Mouse (Mus musculus): ENCODE results near the gene Hivep3. TPM values are rescaled to one million over a fixed set of nuclear protein-coding genes. Genes with fewer than 3 reads are reported as not detected.

Gene Hivep3
- polyA plus RNA-seq, 1 experiment from 2014 or later = 4.2 TPM

DNA sequence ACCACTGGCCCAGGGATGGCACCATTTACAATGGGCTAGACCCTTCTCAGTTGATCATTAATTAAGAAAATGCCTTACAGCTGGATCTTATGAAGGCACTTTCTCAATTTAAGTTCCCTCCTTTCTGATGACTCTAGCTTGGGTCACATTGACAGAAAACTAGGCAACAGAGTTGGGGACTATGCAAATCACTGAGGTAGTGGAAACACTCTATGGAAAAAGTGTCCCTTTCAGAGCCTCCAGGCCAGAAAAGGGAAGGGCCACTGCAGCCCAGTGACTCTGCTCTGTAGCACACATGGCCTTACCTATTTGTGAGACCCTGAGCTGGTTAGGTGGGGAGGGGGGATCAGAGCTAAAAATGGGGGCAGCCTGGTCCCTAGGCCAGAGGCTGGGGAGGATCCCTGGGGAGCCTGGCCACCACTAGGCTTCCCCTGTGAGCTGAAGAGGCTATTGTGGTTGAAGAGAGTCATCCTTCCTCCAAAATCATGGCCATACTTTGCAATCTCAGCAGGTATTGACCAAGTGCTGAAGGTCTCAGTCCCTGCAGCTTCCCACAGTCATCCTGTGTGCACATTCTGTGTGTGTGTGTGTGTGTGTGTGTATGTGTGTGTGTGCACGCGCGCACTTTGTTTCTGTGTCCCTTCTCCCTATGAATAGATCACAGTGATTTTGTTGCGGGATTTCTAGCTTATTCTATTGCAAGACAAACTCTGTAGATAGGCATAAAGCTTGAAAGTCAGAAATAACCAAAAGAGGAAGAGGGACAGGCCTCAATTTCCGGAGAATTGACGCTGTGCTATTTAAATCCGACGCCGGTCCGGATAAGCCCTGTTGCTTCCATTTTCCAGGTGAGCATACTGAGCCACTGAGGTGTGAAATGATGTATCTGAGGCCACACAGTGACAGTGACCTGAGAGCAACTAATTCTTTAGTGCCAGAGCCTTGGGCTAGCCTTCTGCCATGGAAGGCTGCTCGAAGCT is 319.7 kb downstream of the Hivep3 start:
- ATAC-seq (ENCODE audit: low FRiP score) = no peak
- Histone ChIP-seq H3K4me1 (no peaks in the 10 kb centered on the region), H3K27me3 (no peaks in the 10 kb centered on the region), H3K27ac (no peak overlapping the region), H3K4me3 (replicated peaks) (no peak overlapping the region), H3K9ac (no peak overlapping the region), H3K9me3 (no peaks in the 10 kb centered on the region), H3K4me2 (no peak overlapping the region), H3K36me3 (replicated peaks) (no peaks in the 10 kb centered on the region)
- 94% methylated on average over 11 of the region's 11 CpGs for WGBS

DNA sequence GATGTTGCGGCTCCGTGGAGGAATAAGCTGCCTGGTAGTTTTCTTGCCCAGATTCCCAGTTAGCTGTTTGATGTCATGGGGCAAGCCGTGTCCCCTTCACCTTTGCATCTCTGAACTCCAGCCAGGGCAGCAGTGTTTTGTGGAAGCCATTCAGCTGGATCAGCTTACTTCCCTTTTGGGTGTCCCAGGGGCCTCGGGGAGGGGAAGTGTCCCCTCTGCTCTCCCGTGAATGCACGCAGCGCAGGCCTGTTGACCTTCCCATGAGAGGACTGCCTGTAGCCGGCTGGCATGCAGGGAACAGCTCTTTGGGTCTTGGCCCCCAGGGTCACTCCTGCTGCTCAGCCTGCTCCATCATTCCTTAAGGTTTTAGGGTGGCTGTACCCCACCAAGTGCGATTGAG is 320.6 kb downstream of the Hivep3 start:
- no peak overlapping the region for H3K4me2 ChIP-seq
- H3K27me3 ChIP-seq = no peaks in the 10 kb centered on the region
- WGBS = 78% methylated on average over 9 of the region's 9 CpGs
- H3K27ac ChIP-seq = no peak overlapping the region
- no peaks in the 10 kb centered on the region for H3K4me1 ChIP-seq
- H3K9me3 ChIP-seq = no peaks in the 10 kb centered on the region
- H3K36me3 ChIP-seq (replicated peaks) = no peaks in the 10 kb centered on the region
- ATAC-seq (ENCODE audit: low FRiP score) = no peak
- no peak overlapping the region for H3K4me3 ChIP-seq (replicated peaks)
- no peak overlapping the region for H3K9ac ChIP-seq

DNA sequence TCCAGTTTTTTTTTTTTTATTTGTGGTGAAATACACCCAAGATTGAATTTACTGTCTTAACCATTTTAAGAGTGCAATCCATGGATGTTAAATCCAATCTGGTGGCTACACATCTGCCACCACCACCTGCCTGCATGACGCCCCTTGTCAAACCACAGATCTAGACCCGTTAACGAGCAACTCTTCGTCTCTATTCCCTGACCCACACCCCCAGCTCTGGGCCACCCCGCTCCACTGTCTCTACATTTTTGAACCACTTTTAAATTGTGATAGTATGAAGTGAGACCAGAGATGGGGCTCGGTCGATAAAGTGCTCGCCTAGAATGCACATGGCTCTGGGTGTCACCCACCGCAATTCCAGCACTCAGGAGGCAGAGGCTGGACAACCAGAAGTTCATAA is 322.9 kb downstream of the Hivep3 start:
- H3K27me3 ChIP-seq = no peaks in the 10 kb centered on the region
- H3K4me1 ChIP-seq = peaks cover 4% of the 10 kb centered on the region
- 92% methylated on average over 9 of the region's 9 CpGs for WGBS
- no peaks in the 10 kb centered on the region for H3K36me3 ChIP-seq (replicated peaks)
- H3K27ac ChIP-seq = no peak overlapping the region
- no peak overlapping the region for H3K4me3 ChIP-seq (replicated peaks)
- H3K9me3 ChIP-seq = no peaks in the 10 kb centered on the region
- no peak for ATAC-seq (ENCODE audit: low FRiP score)
- H3K9ac ChIP-seq = no peak overlapping the region
- no peak overlapping the region for H3K4me2 ChIP-seq

DNA sequence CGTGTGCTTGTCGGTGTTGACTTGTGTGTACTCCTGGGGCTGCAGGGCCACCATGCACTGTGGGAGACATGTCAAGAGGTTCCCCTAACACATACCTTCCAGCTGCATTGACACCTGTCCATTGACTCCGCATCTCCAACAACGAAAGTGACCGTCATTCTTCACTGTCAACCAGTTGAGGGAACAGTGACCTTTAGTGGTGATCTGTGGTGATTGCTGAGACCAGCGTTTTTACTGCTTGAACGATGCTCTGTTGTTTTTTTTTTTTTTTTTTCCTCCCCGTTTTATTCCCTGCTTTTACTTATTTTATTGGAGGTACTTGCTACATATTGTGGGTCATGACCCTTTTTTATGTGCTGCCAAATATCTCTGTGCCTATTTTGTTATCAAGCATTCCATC is 323.9 kb downstream of the Hivep3 start:
- WGBS = 84% methylated on average over 8 of the region's 8 CpGs

DNA sequence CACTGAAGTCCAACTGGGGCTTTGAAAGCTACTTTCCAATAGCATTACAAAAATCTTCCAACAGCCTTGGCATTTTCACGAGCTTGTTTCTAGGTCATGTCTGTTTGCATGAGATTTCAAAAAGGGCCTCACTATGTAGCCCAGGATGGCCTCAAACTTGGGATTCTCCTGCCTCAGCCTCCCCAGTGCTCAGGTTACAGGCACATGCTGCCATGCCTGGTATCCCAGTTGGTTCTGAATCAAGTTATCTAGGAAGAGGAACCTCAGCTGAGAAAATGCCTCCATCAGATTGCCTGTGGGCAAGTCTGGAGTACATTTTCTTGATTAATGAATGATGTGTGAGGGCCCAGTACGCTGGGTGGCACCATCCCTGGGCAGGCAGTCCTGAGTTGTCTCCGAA is 324.6 kb downstream of the Hivep3 start:
- peaks cover 4% of the 10 kb centered on the region for H3K4me1 ChIP-seq
- no peaks in the 10 kb centered on the region for H3K36me3 ChIP-seq (replicated peaks)
- H3K4me2 ChIP-seq = no peak overlapping the region
- H3K9me3 ChIP-seq = no peaks in the 10 kb centered on the region
- no peaks in the 10 kb centered on the region for H3K27me3 ChIP-seq
- no peak overlapping the region for H3K4me3 ChIP-seq (replicated peaks)
- 88% methylated on average over 3 of the region's 3 CpGs for WGBS
- no peak overlapping the region for H3K9ac ChIP-seq
- no peak for ATAC-seq (ENCODE audit: low FRiP score)
- no peak overlapping the region for H3K27ac ChIP-seq

More for the DNA sequence above, 323.9 kb downstream of the Hivep3 start:
- no peaks in the 10 kb centered on the region for H3K9me3 ChIP-seq
- no peaks in the 10 kb centered on the region for H3K36me3 ChIP-seq (replicated peaks)
- no peak overlapping the region for H3K9ac ChIP-seq
- ATAC-seq (ENCODE audit: low FRiP score) = no peak
- H3K4me3 ChIP-seq (replicated peaks) = no peak overlapping the region
- no peak overlapping the region for H3K4me2 ChIP-seq
- H3K4me1 ChIP-seq = peaks cover 4% of the 10 kb centered on the region
- no peaks in the 10 kb centered on the region for H3K27me3 ChIP-seq
- no peak overlapping the region for H3K27ac ChIP-seq

DNA sequence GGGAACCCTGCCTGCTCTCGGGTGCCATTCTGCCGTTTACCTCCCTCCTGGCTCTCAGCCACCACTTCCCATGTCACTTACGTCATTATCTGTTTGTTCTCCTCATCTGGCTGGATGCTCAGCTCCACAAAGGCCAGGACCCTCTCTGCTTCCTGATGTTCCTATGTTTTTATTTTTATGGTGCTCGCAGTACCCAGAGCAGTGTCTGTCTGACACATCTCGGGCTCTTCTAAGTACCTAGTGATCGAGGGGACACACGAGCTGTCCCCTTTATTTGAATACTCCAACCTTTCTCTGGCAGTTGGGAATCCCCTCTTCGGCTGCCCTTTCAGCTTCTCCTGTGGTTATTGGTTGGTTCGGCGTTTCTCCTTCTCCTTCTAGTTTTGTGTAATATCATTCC is 325.2 kb downstream of the Hivep3 start:
- Histone ChIP-seq H3K9me3 (no peaks in the 10 kb centered on the region), H3K4me3 (replicated peaks) (no peak overlapping the region), H3K27me3 (no peaks in the 10 kb centered on the region), H3K4me2 (no peak overlapping the region), H3K9ac (no peak overlapping the region), H3K4me1 (peaks cover 4% of the 10 kb centered on the region), H3K27ac (no peak overlapping the region), H3K36me3 (replicated peaks) (no peaks in the 10 kb centered on the region)
- ATAC-seq (ENCODE audit: low FRiP score) = no peak
- 84% methylated on average over 10 of the region's 10 CpGs for WGBS

DNA sequence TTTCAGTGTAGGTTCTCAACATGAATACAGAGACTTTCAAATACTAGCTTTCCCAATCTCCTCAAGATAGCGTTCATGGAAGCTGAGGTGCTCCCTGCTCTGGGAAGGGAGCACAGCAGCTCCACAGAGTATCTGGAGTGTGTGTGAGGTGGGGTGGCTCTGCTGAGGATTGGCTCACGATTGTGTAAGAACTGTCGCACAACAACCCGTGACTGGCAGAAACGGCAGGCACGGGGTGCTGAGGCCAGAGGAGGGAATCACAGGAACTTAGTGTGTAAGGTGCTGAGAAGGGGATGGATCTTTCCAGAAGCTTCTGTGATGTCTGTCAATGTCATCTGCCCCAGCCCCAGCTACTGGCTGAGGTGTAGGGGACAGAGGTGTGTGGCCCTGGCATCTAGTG is 328.1 kb downstream of the Hivep3 start:
- H3K27ac ChIP-seq = no peak overlapping the region
- H3K4me3 ChIP-seq (replicated peaks) = no peak overlapping the region
- WGBS = 94% methylated on average over 6 of the region's 6 CpGs
- no peaks in the 10 kb centered on the region for H3K9me3 ChIP-seq
- H3K9ac ChIP-seq = no peak overlapping the region
- no peaks in the 10 kb centered on the region for H3K27me3 ChIP-seq
- peaks cover 4% of the 10 kb centered on the region for H3K4me1 ChIP-seq
- no peaks in the 10 kb centered on the region for H3K36me3 ChIP-seq (replicated peaks)
- no peak for ATAC-seq (ENCODE audit: low FRiP score)
- H3K4me2 ChIP-seq = no peak overlapping the region

DNA sequence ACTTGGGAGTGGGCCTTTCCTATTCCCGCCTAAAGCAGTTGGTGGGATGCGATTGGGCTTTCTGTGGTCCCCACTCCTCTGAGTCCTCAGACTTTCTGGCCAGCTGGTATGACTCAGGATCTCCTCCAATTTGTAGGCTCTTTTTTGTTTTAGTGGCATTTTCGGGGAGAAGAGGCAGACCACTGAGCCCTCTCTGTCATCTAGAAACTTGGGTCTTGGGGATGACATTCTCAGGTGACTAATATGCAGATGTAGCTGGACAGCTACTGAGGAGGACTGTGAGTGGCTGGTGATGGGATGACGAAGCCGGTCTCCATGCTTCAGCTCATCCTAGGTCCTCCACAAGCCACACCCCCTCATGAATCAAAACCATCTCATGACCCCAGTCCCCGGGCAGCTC is 328.6 kb downstream of the Hivep3 start:
- Histone ChIP-seq H3K4me1 (peaks cover 4% of the 10 kb centered on the region), H3K4me3 (replicated peaks) (no peak overlapping the region), H3K36me3 (replicated peaks) (no peaks in the 10 kb centered on the region), H3K27me3 (no peaks in the 10 kb centered on the region), H3K9me3 (no peaks in the 10 kb centered on the region), H3K27ac (no peak overlapping the region), H3K4me2 (no peak overlapping the region), H3K9ac (no peak overlapping the region)
- no peak for ATAC-seq (ENCODE audit: low FRiP score)
- WGBS = 87% methylated on average over 6 of the region's 6 CpGs

DNA sequence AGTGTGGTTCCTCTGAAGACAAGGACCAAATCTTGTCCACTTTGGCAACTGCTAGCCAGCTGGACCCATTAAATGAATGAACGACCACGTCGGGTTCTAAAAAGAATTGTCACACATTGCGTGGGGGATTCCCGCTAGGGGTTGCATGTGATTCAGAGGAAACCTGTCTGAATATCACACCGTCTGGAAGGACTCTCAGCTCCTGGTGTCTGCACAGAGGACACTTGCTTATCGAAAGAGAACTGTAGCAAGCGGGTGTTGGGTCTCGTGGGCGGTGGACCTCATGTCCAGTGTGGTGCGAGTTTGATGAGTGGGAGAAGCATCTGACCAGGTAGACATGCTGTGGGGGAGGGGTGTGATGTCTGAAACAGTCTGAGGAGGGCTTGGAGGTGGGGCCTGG is 329.2 kb downstream of the Hivep3 start:
- no peaks in the 10 kb centered on the region for H3K36me3 ChIP-seq (replicated peaks)
- H3K9me3 ChIP-seq = no peaks in the 10 kb centered on the region
- no peak overlapping the region for H3K4me3 ChIP-seq (replicated peaks)
- peaks cover 4% of the 10 kb centered on the region for H3K4me1 ChIP-seq
- H3K4me2 ChIP-seq = no peak overlapping the region
- WGBS = 92% methylated on average over 11 of the region's 11 CpGs
- ATAC-seq (ENCODE audit: low FRiP score) = no peak
- H3K27ac ChIP-seq = no peak overlapping the region
- H3K9ac ChIP-seq = no peak overlapping the region
- no peaks in the 10 kb centered on the region for H3K27me3 ChIP-seq

DNA sequence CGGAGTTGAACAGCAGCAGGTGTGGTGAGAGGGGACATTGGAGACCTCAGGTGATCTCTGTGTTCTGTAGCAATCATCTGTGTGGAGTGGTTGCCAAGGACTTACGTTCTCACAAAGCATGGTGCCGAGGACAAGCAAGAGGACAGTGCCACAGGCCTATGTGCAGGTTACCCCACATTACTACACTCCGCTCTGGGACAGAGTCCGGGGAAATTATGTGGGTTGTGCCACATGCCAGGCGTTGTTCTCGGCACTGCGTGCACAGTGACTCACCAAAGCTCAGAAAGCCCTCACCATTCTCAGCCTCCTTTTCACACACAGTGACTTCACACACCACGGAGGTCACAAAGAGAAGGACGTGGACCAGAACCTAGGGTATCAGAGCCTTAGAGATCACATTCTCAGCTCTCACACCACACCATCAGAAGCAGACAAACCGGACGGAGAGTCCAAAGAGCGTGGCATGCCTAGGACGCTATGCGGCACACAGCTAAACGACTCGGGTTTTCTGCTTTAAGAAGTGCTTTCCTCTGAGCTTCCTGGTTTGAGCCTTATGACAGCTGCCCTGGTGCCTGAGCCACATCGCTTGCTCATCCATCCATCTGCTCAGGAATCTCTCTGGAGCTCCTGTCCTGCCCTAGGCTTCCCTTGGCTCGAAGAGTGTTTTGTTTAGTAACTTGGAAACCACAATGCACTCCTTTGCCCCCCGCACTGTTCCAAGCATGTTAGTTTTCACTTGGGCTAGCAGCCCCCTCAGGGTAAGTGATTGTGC is 330.0 kb downstream of the Hivep3 start:
- no peak for ATAC-seq (ENCODE audit: low FRiP score)
- no peaks in the 10 kb centered on the region for H3K9me3 ChIP-seq
- H3K4me3 ChIP-seq (replicated peaks) = no peak overlapping the region
- H3K27me3 ChIP-seq = no peaks in the 10 kb centered on the region
- 92% methylated on average over 20 of the region's 20 CpGs for WGBS
- H3K27ac ChIP-seq = no peak overlapping the region
- no peaks in the 10 kb centered on the region for H3K36me3 ChIP-seq (replicated peaks)
- H3K4me2 ChIP-seq = no peak overlapping the region
- no peak overlapping the region for H3K9ac ChIP-seq
- H3K4me1 ChIP-seq = peaks cover 4% of the 10 kb centered on the region

DNA sequence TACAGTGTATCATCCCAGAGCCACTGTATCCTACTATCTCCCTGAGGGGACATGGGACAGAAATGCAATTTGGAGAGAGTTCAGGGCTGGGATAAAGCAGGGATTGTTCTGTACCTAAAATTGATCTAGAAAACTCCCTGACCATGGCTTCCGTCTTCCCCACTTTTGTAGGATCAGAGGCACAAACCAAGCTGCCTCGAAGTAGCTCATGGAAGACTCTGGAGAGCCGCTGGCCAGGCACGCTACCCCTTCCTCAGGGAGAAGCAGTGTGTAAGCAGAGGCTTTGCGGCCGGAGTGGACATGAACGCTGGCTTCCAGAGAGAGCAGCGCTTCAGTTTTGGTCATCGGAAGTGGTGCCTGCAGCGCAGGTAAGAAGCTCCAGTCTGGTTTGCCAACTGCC is 331.1 kb downstream of the Hivep3 start, which contains the start of gene AL607142.1:
TSS of gene AL607142.1 (plus strand) at position 301 of the 400 bp plus-strand sequence.
- Histone ChIP-seq H3K9ac (no peak within 1 kb of the TSS), H3K36me3 (replicated peaks) (no peaks in the 10 kb centered on the region), H3K4me2 (no peak within 1 kb of the TSS), H3K4me1 (peaks cover 1% of the 10 kb centered on the region), H3K27me3 (no peaks in the 10 kb centered on the region), H3K4me3 (replicated peaks) (no peak within 1 kb of the TSS), H3K9me3 (no peaks in the 10 kb centered on the region), H3K27ac (no peak within 1 kb of the TSS)
- no peak for ATAC-seq (ENCODE audit: low FRiP score)
- 87% methylated on average over 10 of the region's 10 CpGs for WGBS

DNA sequence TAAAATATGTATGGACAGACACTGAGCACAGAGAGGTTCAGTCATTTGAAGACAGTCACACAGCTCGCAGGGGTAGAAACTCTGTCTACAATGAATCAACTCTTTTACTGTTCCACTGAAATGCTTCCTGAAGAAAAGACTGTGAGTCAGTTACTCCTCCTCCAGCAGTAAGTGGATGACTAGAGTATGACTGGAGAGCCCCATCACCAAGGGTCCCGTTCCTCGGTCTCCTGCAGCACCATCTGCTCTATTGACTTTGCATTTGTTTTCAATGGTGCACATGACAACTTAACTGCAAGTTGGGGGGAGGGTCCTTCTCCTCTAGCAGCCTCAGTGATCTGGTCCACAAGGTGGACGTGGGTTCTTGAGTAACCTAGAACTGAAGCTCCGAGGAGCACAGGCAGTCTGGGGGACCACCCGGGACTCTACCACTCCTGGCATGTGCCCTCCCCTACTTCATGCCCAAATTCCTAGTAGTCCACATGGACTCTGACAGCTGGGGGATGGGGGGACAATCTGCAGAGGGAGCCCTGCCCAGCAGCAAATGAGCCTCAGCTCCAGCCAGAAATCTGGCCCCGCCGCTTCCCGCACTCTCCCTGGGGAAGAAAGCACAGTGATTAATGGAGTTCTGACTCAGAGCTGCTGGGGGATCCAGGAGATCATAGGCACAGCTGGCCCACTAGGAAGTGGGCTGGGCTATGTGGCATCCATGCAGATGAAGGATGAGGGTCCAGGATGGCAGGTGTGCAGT is 333.4 kb downstream of the Hivep3 start:
- 90% methylated on average over 9 of the region's 9 CpGs for WGBS
- Histone ChIP-seq H3K9me3 (no peaks in the 10 kb centered on the region), H3K36me3 (replicated peaks) (no peaks in the 10 kb centered on the region), H3K27me3 (no peaks in the 10 kb centered on the region), H3K27ac (no peak overlapping the region), H3K4me2 (no peak overlapping the region), H3K4me3 (replicated peaks) (no peak overlapping the region), H3K4me1 (no peaks in the 10 kb centered on the region), H3K9ac (no peak overlapping the region)
- no peak for ATAC-seq (ENCODE audit: low FRiP score)
